Comparison of ENCODE assay signal across 8 mouse cellular contexts in genomic region chr6:52159979-52160378, GRCm38 (mm10). TPM values are rescaled to one million over a fixed set of nuclear protein-coding genes. Genes with fewer than 3 reads are reported as not detected.
DNase-seq lines count a peak whose midpoint lies in the region; ATAC-seq and TF ChIP-seq lines count a peak whose summit lies in the region.

No protein-coding gene starts in this region.

- ATAC-seq in frontal cortex, adult (ENCODE audit: low TSS enrichment) = no peak

- peak; percentile 68 for DNase-seq in adrenal gland, adult 2 months
- DNase-seq in adrenal gland, postnatal 25 days = no peak
- DNase-seq in brain, embryonic 14.5 days (ENCODE audit: low read depth) = peak; percentile 11
- DNase-seq in kidney, adult 18-20 months = peak; percentile 38
- peak; percentile 45 to 51 for DNase-seq in lung, postnatal 4 days
- no peak for DNase-seq in urinary bladder, adult 18-20 months (ENCODE audit: low spot score in 2 of 2)
- DNase-seq in right cerebral cortex, adult 18-20 months = no peak

- no peak for TF ChIP-seq POLR2A in brain, embryonic 14.5 days (IDR thresholded peaks at IDR 0.05; ENCODE audit: borderline replicate concordance, extremely low read depth, insufficient read depth, insufficient read length, poor library complexity, severe bottlenecking)

- no peak for TF ChIP-seq CTCF in brain, embryonic 14.5 days (IDR thresholded peaks at IDR 0.05; ENCODE audit: borderline replicate concordance, extremely low read depth, insufficient read depth, insufficient read length)

RNA-seq across cellular contexts. Expression of gene Hoxa1, which starts 1.9 kb away (rescaled TPM):
- total RNA-seq in adrenal gland, adult 2 months (2021) = under 1 TPM; 0.52 to 0.86 TPM
- 0.47 and 0.68 TPM in 2 replicates for polyA plus RNA-seq in adrenal gland, adult 2 months (2012; rRNA removed)
- total RNA-seq in adrenal gland, postnatal 25 days (2021) = 0.76 TPM in 1 of 2 replicates, not detected in the other
- polyA plus RNA-seq in brain, embryonic 14.5 days (2012; rRNA removed) = 0.39 and 1.2 TPM in 2 replicates

RNA-seq across cellular contexts. Expression of gene Hoxa2, which starts 4.7 kb away (rescaled TPM):
- 1 to 10 TPM; 1.5 to 2.6 TPM for total RNA-seq in adrenal gland, adult 2 months (2021)
- polyA plus RNA-seq in adrenal gland, adult 2 months (2012; rRNA removed) = 1.1 and 1.7 TPM in 2 replicates
- 2.5 and 2.8 TPM in 2 replicates for total RNA-seq in adrenal gland, postnatal 25 days (2021)
- polyA plus RNA-seq in brain, embryonic 14.5 days (2012; rRNA removed) = 3.2 and 14.2 TPM in 2 replicates

RNA-seq across cellular contexts. Expression of gene 5730596B20Rik, which starts 17.3 kb away (rescaled TPM):
- under 1 TPM; 0.35 to 0.41 TPM for total RNA-seq in adrenal gland, adult 2 months (2021)
- 0.02 and 0.04 TPM in 2 replicates for polyA plus RNA-seq in adrenal gland, adult 2 months (2012; rRNA removed)
- 0.29 and 0.55 TPM in 2 replicates for total RNA-seq in adrenal gland, postnatal 25 days (2021)
- polyA plus RNA-seq in brain, embryonic 14.5 days (2012; rRNA removed) = 0.10 and 0.67 TPM in 2 replicates

RNA-seq across cellular contexts. Expression of gene Hoxa4, which starts 31.6 kb away (rescaled TPM):
- 1 to 10 TPM; 2.2 to 6.3 TPM for total RNA-seq in adrenal gland, adult 2 months (2021)
- polyA plus RNA-seq in adrenal gland, adult 2 months (2012; rRNA removed) = 0.99 and 4.0 TPM in 2 replicates
- 3.7 and 3.8 TPM in 2 replicates for total RNA-seq in adrenal gland, postnatal 25 days (2021)
- 1.9 and 16.4 TPM in 2 replicates for polyA plus RNA-seq in brain, embryonic 14.5 days (2012; rRNA removed)

RNA-seq across cellular contexts. Expression of gene Hoxa5, which starts 44.4 kb away (rescaled TPM):
- total RNA-seq in adrenal gland, adult 2 months (2021) = 10 to 100 TPM; 13.6 to 22.8 TPM
- 12.9 and 16.3 TPM in 2 replicates for polyA plus RNA-seq in adrenal gland, adult 2 months (2012; rRNA removed)
- 12.8 and 15.0 TPM in 2 replicates for total RNA-seq in adrenal gland, postnatal 25 days (2021)
- polyA plus RNA-seq in brain, embryonic 14.5 days (2012; rRNA removed) = 5.0 and 47.1 TPM in 2 replicates

Comparison
In these comparisons a context has a peak if more than half of its experiments do, and no peak if none do; other contexts are left out.
1. DNase-seq: peak in adrenal gland, adult 2 months (single experiment), brain, embryonic 14.5 days (single experiment), kidney, adult 18-20 months (single experiment) and lung, postnatal 4 days (2 of 2); none in adrenal gland, postnatal 25 days (single experiment), urinary bladder, adult 18-20 months (0 of 2) and right cerebral cortex, adult 18-20 months (single experiment).